Mouse (Mus musculus) forebrain, embryonic 10.5 days (tissue): ENCODE data around the gene Gprc5b. TPM values are rescaled to one million over a fixed set of nuclear protein-coding genes. Genes with fewer than 3 reads are reported as not detected.

ENCODE experiments used
- DNase-seq: peaks from one replicate; pipeline ENCODE4 v3.0.0-alpha.2; 2017; ENCODE audit warnings: low spot score; ENCODE audit errors: extremely low spot score
- H3K27ac ChIP-seq: fragments of 300-500 bp; sonication (generic); 2 replicates; pipeline ENCODE4 v1.5.1; 2016; ENCODE audit warnings: mild to moderate bottlenecking
- H3K27me3 ChIP-seq: fragments of 300-500 bp; sonication (generic); 2 replicates; pipeline ENCODE4 v1.6.1; 2016; ENCODE audit warnings: mild to moderate bottlenecking; ENCODE audit not compliant: poor library complexity, severe bottlenecking
- H3K36me3 ChIP-seq: fragments of 300-500 bp; sonication (generic); replicated peaks from 2 replicates; pipeline ENCODE4 v1.6.1; 2016; ENCODE audit warnings: mild to moderate bottlenecking, moderate library complexity
- H3K4me1 ChIP-seq: fragments of 300-500 bp; sonication (generic); 2 replicates; pipeline ENCODE4 v1.6.1; 2016
- H3K4me3 ChIP-seq: fragments of 300-500 bp; sonication (generic); 2 replicates; pipeline ENCODE4 v1.5.1; 2016; ENCODE audit warnings: mild to moderate bottlenecking, moderate library complexity
- H3K9me3 ChIP-seq: fragments of 300-500 bp; sonication (generic); 2 replicates; pipeline ENCODE4 v1.6.1; 2016; ENCODE audit warnings: mild to moderate bottlenecking, moderate library complexity
- WGBS: fragments of 180-500 bp; shearing (Covaris S2); methylation state at CpG from one replicate; pipeline ENCODE4 v1.1.7; 2016; 5-methylcytosine and 5-hydroxymethylcytosine counted together
- polyA plus RNA-seq: library from polyadenylated mRNA; unstranded; fragments of >200 nt; fragmentation: Nextera tagmentation; extraction: Ambion mirVana; gene quantifications from 2 replicates; pipeline ENCODE4 v1.2.1, GENCODE M21; 2016

Gene Gprc5b
- polyA plus RNA-seq, 1 experiment from 2014 or later = 12.2 TPM

GRCm38 (mm10) chr7:118965198-118965597 is 29.8 kb downstream of the Gprc5b start:
- Histone ChIP-seq H3K4me3 (no peak overlapping the region), H3K4me1 (peaks cover 9% of the 10 kb centered on the region), H3K9me3 (no peaks in the 10 kb centered on the region), H3K27me3 (no peaks in the 10 kb centered on the region), H3K27ac (no peak overlapping the region), H3K36me3 (peaks cover 16% of the 10 kb centered on the region)
- WGBS = 36% methylated on average over 7 of the region's 7 CpGs
- DNase-seq = no peak

- Histone ChIP-seq H3K9me3 (no peaks in the 10 kb centered on the region), H3K4me1 (peaks cover 9% of the 10 kb centered on the region), H3K36me3 (peaks cover 14% of the 10 kb centered on the region), H3K27ac (no peak overlapping the region), H3K4me3 (no peak overlapping the region), H3K27me3 (no peaks in the 10 kb centered on the region)
- WGBS = 3% methylated on average over 3 of the region's 3 CpGs
- no peak for DNase-seq
Observed at GRCm38 (mm10) chr7:118964777-118965176, 30.2 kb downstream of the Gprc5b start.

GRCm38 (mm10) chr7:118959209-118959608 is 35.8 kb downstream of the Gprc5b start:
- Histone ChIP-seq H3K27ac (no peak overlapping the region), H3K36me3 (no peaks in the 10 kb centered on the region), H3K27me3 (no peaks in the 10 kb centered on the region), H3K4me1 (no peaks in the 10 kb centered on the region), H3K4me3 (no peak overlapping the region), H3K9me3 (no peaks in the 10 kb centered on the region)
- 76% methylated on average over 7 of the region's 7 CpGs for WGBS
- DNase-seq = no peak

- WGBS = 83% methylated on average over 4 of the region's 4 CpGs
- H3K27me3 ChIP-seq = no peaks in the 10 kb centered on the region
- no peaks in the 10 kb centered on the region for H3K9me3 ChIP-seq
- no peak for DNase-seq
- H3K36me3 ChIP-seq = no peaks in the 10 kb centered on the region
- no peak overlapping the region for H3K27ac ChIP-seq
- H3K4me3 ChIP-seq = no peak overlapping the region
- no peaks in the 10 kb centered on the region for H3K4me1 ChIP-seq
Observed at GRCm38 (mm10) chr7:118956616-118957246, 38.3 kb downstream of the Gprc5b start.

GRCm38 (mm10) chr7:118954968-118955367 is 40.0 kb downstream of the Gprc5b start:
- H3K27me3 ChIP-seq = no peaks in the 10 kb centered on the region
- no peak overlapping the region for H3K4me3 ChIP-seq
- H3K36me3 ChIP-seq = no peaks in the 10 kb centered on the region
- DNase-seq = no peak
- no peaks in the 10 kb centered on the region for H3K4me1 ChIP-seq
- WGBS = 79% methylated on average over 1 of the region's 1 CpGs
- H3K27ac ChIP-seq = no peak overlapping the region
- no peaks in the 10 kb centered on the region for H3K9me3 ChIP-seq

GRCm38 (mm10) chr7:118953626-118954282 is 41.3 kb downstream of the Gprc5b start:
- H3K27me3 ChIP-seq = no peaks in the 10 kb centered on the region
- H3K4me3 ChIP-seq = no peak overlapping the region
- no peak for DNase-seq
- no peak overlapping the region for H3K27ac ChIP-seq
- no peaks in the 10 kb centered on the region for H3K36me3 ChIP-seq
- H3K4me1 ChIP-seq = peaks cover 2% of the 10 kb centered on the region; the same call in 1 of the 2 replicates
- WGBS = 65% methylated on average over 11 of the region's 11 CpGs
- H3K9me3 ChIP-seq = no peaks in the 10 kb centered on the region

GRCm38 (mm10) chr7:118949749-118950148 is 45.3 kb downstream of the Gprc5b start:
- H3K4me3 ChIP-seq = no peak overlapping the region
- 91% methylated on average over 7 of the region's 7 CpGs for WGBS
- H3K4me1 ChIP-seq = peaks cover 3% of the 10 kb centered on the region; the same call in 1 of the 2 replicates
- no peaks in the 10 kb centered on the region for H3K9me3 ChIP-seq
- no peaks in the 10 kb centered on the region for H3K36me3 ChIP-seq
- no peak for DNase-seq
- H3K27me3 ChIP-seq = no peaks in the 10 kb centered on the region
- no peak overlapping the region for H3K27ac ChIP-seq

- H3K9me3 ChIP-seq = no peaks in the 10 kb centered on the region
- DNase-seq = no peak
- H3K4me3 ChIP-seq = no peak overlapping the region
- 71% methylated on average over 2 of the region's 2 CpGs for WGBS
- no peaks in the 10 kb centered on the region for H3K27me3 ChIP-seq
- H3K4me1 ChIP-seq = peaks cover 3% of the 10 kb centered on the region; the same call in 1 of the 2 replicates
- no peak overlapping the region for H3K27ac ChIP-seq
- H3K36me3 ChIP-seq = no peaks in the 10 kb centered on the region
Observed at GRCm38 (mm10) chr7:118948677-118949282, 46.2 kb downstream of the Gprc5b start.

- no peaks in the 10 kb centered on the region for H3K36me3 ChIP-seq
- 66% methylated on average over 3 of the region's 3 CpGs for WGBS
- no peak overlapping the region for H3K4me3 ChIP-seq
- no peak overlapping the region for H3K27ac ChIP-seq
- no peak for DNase-seq
- H3K9me3 ChIP-seq = no peaks in the 10 kb centered on the region
- H3K27me3 ChIP-seq = no peaks in the 10 kb centered on the region
- H3K4me1 ChIP-seq = peaks cover 8% of the 10 kb centered on the region
Observed at GRCm38 (mm10) chr7:118947241-118947640, 47.8 kb downstream of the Gprc5b start.

GRCm38 (mm10) chr7:118944884-118945283 is 50.1 kb downstream of the Gprc5b start:
- H3K27ac ChIP-seq = no peak overlapping the region
- no peak overlapping the region for H3K4me3 ChIP-seq
- no peaks in the 10 kb centered on the region for H3K27me3 ChIP-seq
- DNase-seq = no peak
- 24% methylated on average over 2 of the region's 2 CpGs for WGBS
- H3K9me3 ChIP-seq = no peaks in the 10 kb centered on the region
- H3K36me3 ChIP-seq = no peaks in the 10 kb centered on the region
- peaks cover 8% of the 10 kb centered on the region for H3K4me1 ChIP-seq

GRCm38 (mm10) chr7:118943170-118943569 is 51.8 kb downstream of the Gprc5b start:
- Histone ChIP-seq H3K36me3 (no peaks in the 10 kb centered on the region), H3K27me3 (no peaks in the 10 kb centered on the region), H3K4me3 (no peak overlapping the region), H3K27ac (no peak overlapping the region), H3K9me3 (no peaks in the 10 kb centered on the region), H3K4me1 (peaks cover 5% of the 10 kb centered on the region)
- 62% methylated on average over 7 of the region's 7 CpGs for WGBS
- no peak for DNase-seq

GRCm38 (mm10) chr7:118942297-118942696 is 52.7 kb downstream of the Gprc5b start:
- WGBS = 86% methylated on average over 3 of the region's 3 CpGs
- no peak for DNase-seq

More at GRCm38 (mm10) chr7:118942297-118942696, 52.7 kb downstream of the Gprc5b start:
- Histone ChIP-seq H3K36me3 (no peaks in the 10 kb centered on the region), H3K4me1 (peaks cover 13% of the 10 kb centered on the region), H3K27ac (no peak overlapping the region), H3K9me3 (no peaks in the 10 kb centered on the region), H3K27me3 (no peaks in the 10 kb centered on the region), H3K4me3 (no peak overlapping the region)
